Mouse (Mus musculus) small intestine, adult 2 months (tissue): ENCODE results near the gene Hormad1.

Experiments
- CTCF ChIP-seq: fragments of 200-500 bp; IDR thresholded peaks from 2 replicates; pipeline ENCODE4 v1.5.1; 2012; ENCODE audit warnings: low read depth, mild to moderate bottlenecking, control low read depth, inconsistent platforms, low read length, moderate library complexity, mixed read lengths; ENCODE audit not compliant: insufficient replicate concordance, insufficient read length; ENCODE audit errors: extremely low read depth
- POLR2A ChIP-seq: fragments of 200-500 bp; IDR thresholded peaks from 2 replicates; pipeline ENCODE4 v1.6.1; 2012; ENCODE audit warnings: low read depth, mild to moderate bottlenecking, control low read depth, inconsistent platforms, low read length, moderate library complexity

GRCm38 (mm10) chr3:95534927-95535326, 24.6 kb upstream of the Hormad1 start:
- TF ChIP-seq POLR2A, result no peak
- TF ChIP-seq CTCF, result no peak
